Mouse (Mus musculus): ENCODE measurements around the gene Cd180. TPM values are rescaled to one million over a fixed set of nuclear protein-coding genes. Genes with fewer than 3 reads are reported as not detected.
A peak's percentile ranks its signal among the peaks of the same experiment; 100 is the strongest.

Cd180 gene
- total RNA-seq, 2 experiments from 2014 or later, result 2.1 to 2.4 TPM

- Histone ChIP-seq H3K4me3 (no peak overlapping the region), H3K27ac (no peak overlapping the region)
- no peak for TF ChIP-seq CTCF (conservative IDR thresholded peaks at IDR 0.05)
- no peak for DNase-seq (ENCODE audit: low spot score in 2 of 2)
Measured at GRCm38 (mm10) chr13:102753714-102754556, 60.6 kb downstream of the Cd180 start.

GRCm38 (mm10) chr13:102755124-102755523 is 61.8 kb downstream of the Cd180 start:
- TF ChIP-seq CTCF (conservative IDR thresholded peaks at IDR 0.05), result no peak
- no peak overlapping the region for H3K27ac ChIP-seq
- no peak for DNase-seq (ENCODE audit: low spot score in 2 of 2)
- H3K4me3 ChIP-seq, result no peak overlapping the region

GRCm38 (mm10) chr13:102756071-102756470 is 62.7 kb downstream of the Cd180 start:
- no peak for TF ChIP-seq CTCF (conservative IDR thresholded peaks at IDR 0.05)
- Histone ChIP-seq H3K27ac (no peak overlapping the region), H3K4me3 (no peak overlapping the region)
- no peak for DNase-seq (ENCODE audit: low spot score in 2 of 2)

- no peak for TF ChIP-seq CTCF (conservative IDR thresholded peaks at IDR 0.05)
- Histone ChIP-seq H3K4me3 (no peak overlapping the region), H3K27ac (no peak overlapping the region)
- no peak for DNase-seq (ENCODE audit: low spot score in 2 of 2)
Measured at GRCm38 (mm10) chr13:102758021-102758420, 64.7 kb downstream of the Cd180 start.

- no peak for DNase-seq (ENCODE audit: low spot score in 2 of 2)
- H3K27ac ChIP-seq, result peak overlapping the region; percentile 46; the same call in 1 of the 2 replicates
Measured at GRCm38 (mm10) chr13:102761410-102761809, 68.1 kb downstream of the Cd180 start.

GRCm38 (mm10) chr13:102762203-102762602 is 68.8 kb downstream of the Cd180 start:
- TF ChIP-seq CTCF (conservative IDR thresholded peaks at IDR 0.05), result no peak
- Histone ChIP-seq H3K4me3 (no peak overlapping the region), H3K27ac (no peak overlapping the region)
- no peak for DNase-seq (ENCODE audit: low spot score in 2 of 2)

More at GRCm38 (mm10) chr13:102761410-102761809, 68.1 kb downstream of the Cd180 start:
- no peak overlapping the region for H3K4me3 ChIP-seq
- no peak for TF ChIP-seq CTCF (conservative IDR thresholded peaks at IDR 0.05)

GRCm38 (mm10) chr13:102764218-102764617 is 70.9 kb downstream of the Cd180 start:
- DNase-seq (ENCODE audit: low spot score in 2 of 2), result no peak
- Histone ChIP-seq H3K4me3 (no peak overlapping the region), H3K27ac (peak overlapping the region; percentile 18; the same call in 1 of the 2 replicates)
- TF ChIP-seq CTCF (conservative IDR thresholded peaks at IDR 0.05), result no peak

- DNase-seq (ENCODE audit: low spot score in 2 of 2), result no peak
- TF ChIP-seq CTCF (conservative IDR thresholded peaks at IDR 0.05), result no peak
- no peak overlapping the region for H3K4me3 ChIP-seq
- H3K27ac ChIP-seq, result no peak overlapping the region
Measured at GRCm38 (mm10) chr13:102765216-102765615, 71.9 kb downstream of the Cd180 start.

GRCm38 (mm10) chr13:102767110-102767509 is 73.8 kb downstream of the Cd180 start:
- Histone ChIP-seq H3K4me3 (no peak overlapping the region), H3K27ac (no peak overlapping the region)
- TF ChIP-seq CTCF (conservative IDR thresholded peaks at IDR 0.05), result no peak
- no peak for DNase-seq (ENCODE audit: low spot score in 2 of 2)

GRCm38 (mm10) chr13:102768512-102768911 is 75.2 kb downstream of the Cd180 start:
- TF ChIP-seq CTCF (conservative IDR thresholded peaks at IDR 0.05), result no peak
- Histone ChIP-seq H3K4me3 (no peak overlapping the region), H3K27ac (peak overlapping the region; percentile 54)
- no peak for DNase-seq (ENCODE audit: low spot score in 2 of 2)

- TF ChIP-seq CTCF (conservative IDR thresholded peaks at IDR 0.05), result no peak
- Histone ChIP-seq H3K27ac (0 out of 2 replicates have a peak overlapping the region, but pooled peaks have one; percentile 18), H3K4me3 (no peak overlapping the region)
- no peak for DNase-seq (ENCODE audit: low spot score in 2 of 2)
Measured at GRCm38 (mm10) chr13:102770194-102770593, 76.8 kb downstream of the Cd180 start.

- Histone ChIP-seq H3K4me3 (no peak overlapping the region), H3K27ac (no peak overlapping the region)
- no peak for DNase-seq (ENCODE audit: low spot score in 2 of 2)
- no peak for TF ChIP-seq CTCF (conservative IDR thresholded peaks at IDR 0.05)
Measured at GRCm38 (mm10) chr13:102773169-102773568, 79.8 kb downstream of the Cd180 start.

- DNase-seq (ENCODE audit: low spot score in 2 of 2), result no peak
- TF ChIP-seq CTCF (conservative IDR thresholded peaks at IDR 0.05), result peak; percentile 32
- no peak overlapping the region for H3K27ac ChIP-seq
- H3K4me3 ChIP-seq, result no peak overlapping the region
Measured at GRCm38 (mm10) chr13:102774786-102775201, 81.4 kb downstream of the Cd180 start.

GRCm38 (mm10) chr13:102775506-102775905 is 82.1 kb downstream of the Cd180 start:
- DNase-seq (ENCODE audit: low spot score in 2 of 2), result no peak
- H3K4me3 ChIP-seq, result no peak overlapping the region
- TF ChIP-seq CTCF (conservative IDR thresholded peaks at IDR 0.05), result no peak
- no peak overlapping the region for H3K27ac ChIP-seq

Measured in layer of hippocampus, adult 2 months (tissue).